Mouse (Mus musculus): ENCODE data around the gene Abca7.

Gene Abca7

DNA sequence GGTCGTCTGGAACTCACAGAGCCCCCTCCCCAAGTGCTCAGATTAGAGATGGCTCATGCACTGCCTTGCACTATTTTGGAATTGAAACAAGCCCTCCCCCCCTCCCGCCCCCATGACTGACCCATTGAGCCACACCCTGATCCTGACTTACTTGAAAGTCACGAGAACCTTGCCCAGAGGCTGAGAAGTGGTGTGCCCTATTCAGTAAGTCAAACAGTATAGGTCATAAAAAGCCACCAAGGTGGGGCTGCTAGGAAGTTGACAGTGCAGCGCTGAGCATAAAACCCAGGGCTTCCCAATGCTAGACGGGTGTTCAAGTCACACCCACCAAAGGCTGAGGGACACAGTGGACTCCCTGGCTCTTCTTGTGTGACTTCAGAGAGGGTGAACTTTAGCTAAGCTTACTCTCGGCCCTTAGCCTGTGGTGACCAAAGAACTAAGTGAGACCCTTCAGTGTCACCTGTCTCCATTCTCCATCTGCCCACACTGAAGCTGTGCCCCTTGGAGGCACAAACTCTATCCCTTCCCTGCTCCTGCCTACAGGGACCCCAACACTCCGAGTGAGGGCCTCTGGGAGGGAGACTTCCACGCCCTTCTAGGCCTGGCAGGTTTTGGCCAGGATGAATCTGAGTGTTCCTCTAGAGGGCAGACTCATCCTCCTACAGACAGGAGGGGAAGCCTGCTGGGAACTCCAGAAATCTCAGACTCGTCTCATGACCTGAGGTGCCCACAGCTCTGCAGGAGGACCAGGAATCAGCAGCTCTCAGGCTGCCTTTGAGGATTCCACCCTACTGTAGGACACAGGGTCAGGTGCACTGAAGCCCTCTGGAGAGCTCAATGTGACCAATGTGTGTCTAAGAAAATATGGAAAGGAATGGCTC, 37.5 kb downstream of the Abca7 start:
- no peak for TF ChIP-seq GATA4 (IDR thresholded peaks at IDR 0.05; ENCODE audit: insufficient replicate concordance, low read length)

DNA sequence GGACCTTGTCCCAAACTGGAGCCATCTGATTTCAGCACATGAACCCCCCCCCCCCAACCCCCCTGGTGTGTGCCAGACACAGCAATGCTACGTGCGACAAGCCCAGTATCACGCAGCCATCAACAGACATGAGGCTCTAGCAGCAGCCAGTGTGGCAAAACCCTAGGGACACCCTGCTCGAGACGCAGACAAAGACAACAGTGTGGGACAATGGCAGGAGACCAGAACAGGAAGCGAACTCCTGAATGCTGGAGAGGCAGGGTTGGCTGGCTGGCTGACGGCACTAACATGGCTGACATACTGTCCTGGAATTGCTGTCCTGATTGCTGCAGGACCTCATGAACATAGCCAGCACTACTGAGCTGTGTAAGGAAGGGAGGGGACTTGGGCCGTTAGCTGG, 38.9 kb downstream of the Abca7 start:
- no peak for TF ChIP-seq GATA4 (IDR thresholded peaks at IDR 0.05; ENCODE audit: insufficient replicate concordance, low read length)

DNA sequence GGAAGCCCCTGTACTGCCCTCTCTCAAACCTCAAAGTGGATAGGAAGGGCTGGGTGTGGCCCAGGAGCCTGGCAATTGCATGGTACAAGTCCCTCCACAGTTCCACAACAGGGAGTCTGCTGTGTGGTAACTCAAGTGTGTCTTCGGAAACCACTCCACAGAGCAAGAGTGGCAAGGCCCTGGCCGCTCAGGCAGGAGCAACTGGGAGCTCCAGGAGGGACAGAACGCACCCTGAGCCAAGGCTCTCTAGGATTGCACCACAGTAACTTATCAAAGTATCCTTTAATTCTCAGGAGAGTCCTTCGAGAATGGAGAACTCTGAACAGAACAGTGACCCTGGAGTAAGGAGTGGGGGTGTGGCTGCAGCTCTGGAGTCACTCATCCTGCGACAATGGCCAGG, 39.4 kb downstream of the Abca7 start:
- TF ChIP-seq GATA4 (IDR thresholded peaks at IDR 0.05; ENCODE audit: insufficient replicate concordance, low read length): no peak

DNA sequence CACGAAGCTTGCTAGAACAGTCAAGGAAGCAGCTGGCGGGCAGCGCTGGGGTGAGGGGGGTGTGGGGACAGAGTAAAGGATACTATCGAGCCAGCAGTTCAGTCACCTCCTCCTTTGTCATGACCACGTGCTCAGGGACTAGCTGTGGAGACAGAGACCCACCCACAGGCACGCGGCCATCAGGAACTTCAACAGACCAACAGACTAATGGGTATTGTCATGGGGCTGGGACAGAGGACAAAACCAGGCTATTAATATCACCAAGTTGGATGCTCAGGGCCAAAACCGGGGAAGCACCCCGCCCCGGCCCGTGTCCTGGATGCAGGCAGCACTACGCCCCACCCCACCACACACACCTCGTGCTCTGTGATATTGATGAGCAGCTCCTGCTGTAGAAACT, 40.5 kb downstream of the Abca7 start:
- no peak for TF ChIP-seq GATA4 (IDR thresholded peaks at IDR 0.05; ENCODE audit: insufficient replicate concordance, low read length)

DNA sequence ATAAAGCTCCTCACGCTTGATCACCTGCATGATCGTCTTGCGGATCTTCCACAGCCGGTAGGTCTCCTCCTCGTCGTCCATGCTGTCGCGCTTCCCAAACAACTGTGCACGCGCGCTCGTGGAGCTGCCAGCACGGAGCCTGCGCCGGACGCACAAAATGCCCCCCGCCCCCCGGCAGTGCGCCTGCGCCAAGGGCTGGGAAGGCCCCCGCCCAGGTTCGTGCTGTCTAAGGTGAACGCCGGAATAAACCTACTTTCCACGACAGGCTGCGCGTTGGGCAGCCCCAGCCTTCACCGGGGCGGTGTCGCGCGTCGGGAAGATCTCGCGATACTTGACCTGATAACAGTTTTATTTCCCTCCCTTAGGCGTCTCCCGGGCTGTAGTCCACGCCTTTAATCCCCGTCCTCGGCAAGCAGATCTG, 43.3 kb downstream of the Abca7 start, which contains the start of gene Polr2e:
Gene Polr2e (minus strand): TSS at position 237 of the 421 bp plus-strand sequence.
- TF ChIP-seq GATA4 (IDR thresholded peaks at IDR 0.05; ENCODE audit: insufficient replicate concordance, low read length): peak; percentile 94; the same call in 1 of the 2 replicates

DNA sequence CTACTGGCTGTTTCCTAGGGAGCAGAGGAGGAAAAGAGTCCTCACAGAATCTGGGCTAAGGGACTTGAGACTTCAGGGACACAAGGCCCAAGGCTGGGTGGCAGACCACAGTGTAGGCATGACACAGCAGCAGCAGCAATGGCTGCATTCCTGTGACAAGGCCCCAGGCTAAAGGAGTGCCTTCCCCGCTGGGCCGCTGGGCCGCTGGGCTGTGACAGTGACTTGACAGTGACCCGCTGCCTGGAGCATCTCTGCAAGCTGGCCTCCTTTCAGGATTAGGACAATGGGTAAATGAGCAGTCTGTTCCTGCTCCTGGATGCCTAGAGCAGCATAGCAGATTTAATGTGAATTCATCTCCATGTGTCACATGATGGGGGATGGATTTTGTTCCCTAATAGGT, 47.8 kb downstream of the Abca7 start:
- no peak for TF ChIP-seq GATA4 (IDR thresholded peaks at IDR 0.05; ENCODE audit: insufficient replicate concordance, low read length)

DNA sequence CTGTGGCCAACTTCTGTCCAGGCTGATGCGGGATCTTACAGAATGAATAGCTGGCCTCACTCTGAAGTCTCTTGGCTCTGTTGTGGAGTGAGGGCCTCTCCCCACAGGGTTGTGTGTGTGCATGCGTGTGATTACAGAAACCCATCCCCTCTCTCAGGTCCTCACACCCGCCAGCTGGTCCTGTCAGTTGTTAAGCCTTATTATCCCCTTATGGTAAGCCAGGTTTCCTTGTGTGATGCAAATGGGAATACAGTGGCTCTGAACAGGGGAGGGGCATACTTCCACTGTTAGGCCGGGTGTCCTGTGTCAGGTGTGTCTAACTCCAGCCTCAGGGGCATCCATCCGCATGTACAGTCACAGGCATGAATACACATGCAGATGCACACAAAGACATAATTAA, 49.5 kb downstream of the Abca7 start:
- TF ChIP-seq GATA4 (IDR thresholded peaks at IDR 0.05; ENCODE audit: insufficient replicate concordance, low read length): no peak

DNA sequence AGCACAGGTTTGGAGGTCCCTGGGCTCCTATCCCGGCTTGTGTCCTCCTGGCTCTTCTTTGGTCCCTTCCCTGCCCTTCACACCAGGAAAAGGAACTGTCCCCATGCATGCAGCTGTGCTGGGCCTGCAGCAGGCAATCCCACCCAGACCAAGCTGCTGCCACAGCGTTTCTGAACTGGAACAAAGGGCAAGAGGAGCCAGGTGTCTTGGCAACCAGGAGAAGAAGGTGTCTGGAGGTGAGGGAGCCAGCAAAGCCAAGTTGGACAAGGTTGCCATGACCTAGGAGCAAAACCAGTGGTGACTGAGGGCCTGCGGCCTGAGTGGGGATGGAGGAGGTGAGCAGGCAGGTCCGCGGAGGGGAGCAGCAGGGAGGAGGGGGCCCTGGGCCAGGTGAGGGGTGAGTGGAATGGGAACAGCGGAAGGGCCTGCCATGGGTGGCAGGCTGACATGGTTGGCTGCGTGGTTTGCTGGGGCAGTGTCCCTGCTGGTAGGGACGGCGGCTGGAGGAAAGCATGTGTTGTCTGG, 50.8 kb downstream of the Abca7 start, which contains the start of gene Gpx4:
Gene Gpx4 (plus strand): TSS at position 126 of the 525 bp plus-strand sequence.
- TF ChIP-seq GATA4 (IDR thresholded peaks at IDR 0.05; ENCODE audit: insufficient replicate concordance, low read length): no peak

DNA sequence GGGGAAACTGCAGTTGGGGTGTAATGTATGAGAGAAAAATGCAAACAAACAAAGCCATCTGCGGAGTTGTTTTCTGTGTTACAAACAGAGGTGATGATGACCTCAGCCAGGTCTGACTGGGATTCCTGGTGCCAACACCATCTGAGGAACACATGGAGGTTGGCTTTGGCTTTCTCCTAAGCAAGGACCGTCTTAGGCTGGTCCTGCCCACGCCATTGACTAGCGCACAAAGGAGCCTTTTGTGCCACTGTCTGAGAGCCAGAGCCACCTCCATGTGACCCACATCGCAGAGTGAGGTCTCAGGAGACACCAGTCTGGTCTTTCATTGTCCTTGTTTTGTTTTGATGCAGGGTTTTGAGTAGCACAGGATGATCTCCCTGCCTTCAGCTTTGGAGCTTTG, 52.1 kb downstream of the Abca7 start:
- TF ChIP-seq GATA4 (IDR thresholded peaks at IDR 0.05; ENCODE audit: insufficient replicate concordance, low read length): no peak

DNA sequence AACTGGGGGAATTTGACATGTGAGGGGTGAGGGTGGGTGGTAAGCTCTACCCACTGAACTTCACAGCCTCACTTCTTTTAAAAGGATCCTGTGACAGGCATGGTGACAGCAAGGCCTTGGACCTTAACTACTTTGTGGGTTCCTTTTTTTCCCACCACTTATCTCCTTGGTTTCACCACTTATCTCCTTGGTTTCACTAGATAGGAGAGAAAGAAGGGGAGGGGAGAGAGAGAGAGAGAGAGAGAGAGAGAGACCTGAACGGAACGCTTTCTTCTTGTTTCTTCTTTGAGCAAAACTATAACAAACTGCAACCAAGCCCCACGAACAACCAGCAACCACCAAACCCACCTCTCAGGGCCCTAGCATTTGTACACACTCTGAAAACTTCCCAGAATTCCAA, 52.5 kb downstream of the Abca7 start:
- no peak for TF ChIP-seq GATA4 (IDR thresholded peaks at IDR 0.05; ENCODE audit: insufficient replicate concordance, low read length)

DNA sequence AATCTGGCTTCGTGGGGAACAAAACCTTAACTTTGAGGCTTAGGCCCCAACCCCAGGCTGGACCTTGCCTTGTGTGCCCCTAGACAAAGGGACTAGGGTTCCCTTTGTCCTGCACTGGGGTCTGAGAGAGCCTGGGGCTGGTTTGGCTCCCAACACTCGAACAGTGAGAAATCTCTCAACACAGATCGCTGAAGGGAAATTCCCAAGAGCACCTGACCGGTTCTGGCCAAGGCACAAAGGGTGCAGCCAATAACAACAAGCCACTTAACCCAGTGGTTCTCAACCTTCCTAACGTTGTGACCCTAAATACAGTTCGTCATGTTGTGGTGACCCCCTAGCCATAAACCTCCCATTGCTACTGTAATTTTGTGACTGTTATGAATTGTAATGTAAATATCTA, 54.0 kb downstream of the Abca7 start:
- no peak for TF ChIP-seq GATA4 (IDR thresholded peaks at IDR 0.05; ENCODE audit: insufficient replicate concordance, low read length)

DNA sequence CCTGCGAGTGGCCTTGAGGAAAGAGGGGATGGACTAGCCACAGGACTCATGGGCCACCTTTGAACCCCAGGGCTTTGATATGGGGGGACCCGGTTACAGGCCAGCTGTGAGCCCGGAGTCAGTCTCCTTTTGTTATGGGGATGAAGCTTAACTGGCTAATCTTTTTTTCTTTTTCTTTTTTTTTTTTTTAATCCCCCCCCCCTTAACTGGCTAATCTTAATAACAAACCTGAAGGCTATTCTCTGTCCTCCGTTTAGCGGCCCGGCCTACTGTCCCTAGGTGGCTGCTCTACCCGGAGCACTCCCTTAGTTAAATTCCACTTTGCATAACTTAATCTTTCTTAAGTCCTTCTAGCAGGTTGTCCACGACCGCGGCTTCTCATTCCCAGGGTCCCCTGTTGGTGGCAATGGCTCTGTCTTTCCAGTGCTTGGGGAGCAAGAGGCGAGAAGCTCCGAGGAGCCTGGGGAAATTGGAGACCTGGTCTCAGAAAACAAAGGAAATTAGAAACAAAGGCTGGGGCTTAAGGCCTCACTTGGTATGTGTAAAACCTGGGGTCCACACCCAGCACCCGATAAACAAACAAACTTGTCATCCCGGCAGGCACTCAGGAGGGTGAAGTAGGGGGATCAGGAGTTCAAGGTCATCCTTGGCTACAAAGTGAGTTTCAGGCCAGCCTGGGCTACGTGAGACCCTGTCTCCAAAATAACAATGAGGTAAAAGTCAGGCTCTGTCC, 54.8 kb downstream of the Abca7 start:
- TF ChIP-seq GATA4 (IDR thresholded peaks at IDR 0.05; ENCODE audit: insufficient replicate concordance, low read length): no peak

DNA sequence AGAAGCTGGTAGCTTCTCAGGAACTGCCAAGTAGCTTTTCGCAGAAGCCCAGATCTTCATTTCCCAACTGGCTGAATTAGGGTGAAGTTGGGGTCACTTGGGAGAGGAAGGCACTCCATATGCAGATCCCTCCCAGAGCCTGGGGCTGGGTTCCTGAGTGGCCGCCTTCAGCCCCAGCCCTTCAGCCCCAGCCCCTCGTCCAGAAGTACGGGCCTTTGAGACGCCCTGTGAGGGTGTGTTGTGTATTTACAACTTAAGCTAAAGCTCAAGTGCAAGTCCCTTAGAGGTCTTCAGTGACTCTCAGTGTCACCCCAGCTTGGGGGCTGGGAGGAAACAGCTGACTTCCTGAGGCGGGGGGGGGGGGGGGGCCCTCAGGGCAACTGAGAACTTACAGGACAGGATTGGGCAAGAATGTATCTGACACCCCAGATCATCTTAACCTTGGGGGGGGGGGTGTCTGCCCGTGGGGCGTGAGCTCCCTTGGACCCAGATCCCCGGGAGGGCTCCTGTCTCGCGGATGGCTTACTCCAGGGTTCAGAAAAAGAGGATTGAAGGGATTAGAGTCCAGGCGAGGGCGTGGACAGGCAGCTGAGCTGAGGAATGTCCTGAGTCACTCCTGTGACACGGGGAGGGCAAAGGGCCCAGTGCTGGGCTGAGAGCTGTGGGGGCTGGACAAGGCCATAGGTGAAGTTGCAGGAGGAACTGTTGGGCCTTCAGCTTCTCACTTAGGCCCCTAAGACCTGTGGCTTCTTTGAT, 55.5 kb downstream of the Abca7 start:
- TF ChIP-seq GATA4 (IDR thresholded peaks at IDR 0.05; ENCODE audit: insufficient replicate concordance, low read length): no peak

DNA sequence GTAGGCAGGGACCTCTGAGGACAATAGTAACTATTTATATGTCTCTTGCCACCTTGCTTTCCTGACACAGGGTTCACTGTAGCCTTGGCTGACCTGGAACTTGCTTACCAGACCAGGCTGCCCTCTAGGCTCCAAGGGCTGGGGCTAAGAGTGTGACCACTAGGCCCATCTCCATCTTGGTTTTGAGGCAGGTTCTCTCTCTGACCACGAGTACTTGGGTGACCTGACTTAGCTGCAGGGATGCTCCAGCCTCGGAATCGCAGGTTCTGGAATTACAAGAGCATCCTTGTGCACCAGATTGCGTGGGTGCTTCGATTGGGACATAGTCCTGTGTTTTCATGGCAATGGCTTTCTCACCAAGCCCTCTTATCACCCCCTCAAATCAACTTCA, 56.1 kb downstream of the Abca7 start:
- TF ChIP-seq GATA4 (IDR thresholded peaks at IDR 0.05; ENCODE audit: insufficient replicate concordance, low read length): peak; percentile 45; the same call in 1 of the 2 replicates

DNA sequence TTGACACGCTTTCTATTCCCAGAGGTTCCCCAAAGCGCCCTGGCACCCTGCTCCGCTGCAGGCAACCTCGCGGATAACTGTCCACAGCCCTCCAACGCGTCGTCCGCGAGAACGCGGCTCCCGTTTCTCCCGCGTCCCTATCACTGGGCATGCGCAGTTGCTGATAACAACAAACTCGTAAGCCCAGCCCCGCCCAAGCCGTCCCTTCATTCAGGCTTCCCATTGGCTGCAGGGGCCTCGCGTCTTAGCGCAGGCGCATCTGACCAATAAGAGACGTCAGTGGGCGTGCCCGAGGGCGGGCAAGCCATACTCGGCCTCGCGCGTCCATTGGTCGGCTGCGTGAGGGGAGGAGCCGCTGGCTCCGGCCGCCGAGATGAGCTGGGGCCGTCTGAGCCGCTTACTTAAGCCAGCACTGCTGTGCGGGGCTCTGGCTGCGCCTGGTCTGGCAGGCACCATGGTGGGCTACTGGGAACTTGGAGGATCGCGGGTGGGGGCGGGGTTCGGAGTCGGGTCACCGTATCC, 57.0 kb downstream of the Abca7 start:
- TF ChIP-seq GATA4 (IDR thresholded peaks at IDR 0.05; ENCODE audit: insufficient replicate concordance, low read length): peak; percentile 83; the same call in 1 of the 2 replicates
